Mouse (Mus musculus) MEL (cell line): ENCODE data around the gene H2afv. TPM values are rescaled to one million over a fixed set of nuclear protein-coding genes. Genes with fewer than 3 reads are reported as not detected.
A peak's percentile ranks its signal among the peaks of the same experiment; 100 is the strongest.
"Not testable (repeated sequence)": the region's sequence is repeated elsewhere in the genome, so short reads cannot be mapped to it uniquely, and the experiment has no call there.

Experiments
- DNase-seq: peaks from one replicate; pipeline ENCODE4 v3.0.0; 2011; ENCODE audit warnings: low read depth, low spot score
- H3K27ac ChIP-seq: 2 replicates; pipeline ENCODE4 v1.5.1; 2012; ENCODE audit warnings: low read depth, mild to moderate bottlenecking, control low read depth, low read length, moderate library complexity; ENCODE audit not compliant: control insufficient read depth
- H3K27me3 ChIP-seq, 2 experiments: fragments of 150-350 bp in 1 of 2; sonication (generic) in 1 of 2; 2 replicates each; pipeline ENCODE4 v1.6.1; 2012; ENCODE audit warnings: low read length in 2 of 2, mild to moderate bottlenecking in 2 of 2, improper control_type of control experiment in 1 of 2, moderate library complexity in 1 of 2; ENCODE audit not compliant: insufficient read depth in 2 of 2, control insufficient read depth in 1 of 2
- H3K36me3 ChIP-seq, 2 experiments: 2 replicates each; pipeline ENCODE4 v1.6.1; 2012 to 2014; ENCODE audit warnings: low read length in 2 of 2, improper control_type of control experiment in 1 of 2, inconsistent platforms in 1 of 2, mild to moderate bottlenecking in 1 of 2; ENCODE audit not compliant: insufficient read depth in 2 of 2, control insufficient read depth in 1 of 2
- H3K4me1 ChIP-seq, 2 experiments: fragments of 150-350 bp in 1 of 2; sonication (generic) in 1 of 2; 2 replicates each; pipeline ENCODE4 v1.6.1; 2012; ENCODE audit warnings: low read length in 2 of 2, improper control_type of control experiment in 1 of 2, mild to moderate bottlenecking in 1 of 2; ENCODE audit not compliant: insufficient read depth in 2 of 2, control insufficient read depth in 1 of 2
- H3K4me3 ChIP-seq, 2 experiments: fragments of 150-350 bp in 1 of 2; sonication (generic) in 1 of 2; 2 replicates each; pipeline ENCODE4 v1.5.1; 2012; ENCODE audit warnings: low read depth in 2 of 2, low read length in 2 of 2, mild to moderate bottlenecking in 2 of 2, moderate library complexity in 2 of 2, control low read depth in 1 of 2, improper control_type of control experiment in 1 of 2; ENCODE audit not compliant: control insufficient read depth in 1 of 2, insufficient read depth in 1 of 2
- H3K79me2 ChIP-seq: 2 replicates; pipeline ENCODE4 v1.6.1; 2012; ENCODE audit warnings: mild to moderate bottlenecking, low read length, moderate library complexity; ENCODE audit not compliant: control insufficient read depth, poor library complexity, insufficient read depth
- H3K9ac ChIP-seq: 2 replicates; pipeline ENCODE4 v1.6.1; 2012; ENCODE audit warnings: low read depth, mild to moderate bottlenecking, control low read depth, low read length, moderate library complexity; ENCODE audit not compliant: control insufficient read depth, poor library complexity, severe bottlenecking
- H3K9me3 ChIP-seq: fragments of 150-350 bp; sonication (generic); replicated peaks from 2 replicates; pipeline ENCODE4 v1.6.1; 2012; ENCODE audit warnings: mild to moderate bottlenecking, low read length, improper control_type of control experiment, moderate library complexity; ENCODE audit not compliant: insufficient read depth
- BHLHE40 ChIP-seq: IDR thresholded peaks from 2 replicates; pipeline ENCODE4 v1.6.1; 2012; ENCODE audit warnings: low read depth, mild to moderate bottlenecking, inconsistent platforms, low read length, improper control_type of control experiment, borderline replicate concordance
- CHD1 ChIP-seq: IDR thresholded peaks from 2 replicates; pipeline ENCODE4 v1.6.1; 2012; ENCODE audit warnings: low read depth, mild to moderate bottlenecking, inconsistent platforms, low read length, improper control_type of control experiment
- CHD2 ChIP-seq: IDR thresholded peaks from 2 replicates; pipeline ENCODE4 v1.6.1; 2011; ENCODE audit warnings: low read length, improper control_type of control experiment
- ETS1 ChIP-seq: IDR thresholded peaks from 2 replicates; pipeline ENCODE4 v1.6.1; 2012; ENCODE audit warnings: low read depth, mild to moderate bottlenecking, inconsistent platforms, low read length, improper control_type of control experiment, moderate library complexity
- GATA1 ChIP-seq: IDR thresholded peaks from 2 replicates; pipeline ENCODE4 v1.6.1; 2011; ENCODE audit warnings: low read depth, low read length, improper control_type of control experiment
- MXI1 ChIP-seq: IDR thresholded peaks from 2 replicates; pipeline ENCODE4 v1.6.1; 2011; ENCODE audit warnings: mild to moderate bottlenecking, low read depth, low read length, improper control_type of control experiment
- MYB ChIP-seq: IDR thresholded peaks from 2 replicates; pipeline ENCODE4 v1.6.1; 2011; ENCODE audit warnings: mild to moderate bottlenecking, low read depth, low read length, improper control_type of control experiment
- POLR2AphosphoS5 ChIP-seq: IDR thresholded peaks from 2 replicates; pipeline ENCODE4 v1.6.1; 2012; ENCODE audit warnings: low read depth, borderline replicate concordance, mild to moderate bottlenecking, inconsistent platforms, low read length, moderate library complexity, mixed read lengths
- SIN3A ChIP-seq: IDR thresholded peaks from 2 replicates; pipeline ENCODE4 v1.6.1; 2012; ENCODE audit warnings: low read length, improper control_type of control experiment, inconsistent platforms
- SMC3 ChIP-seq: IDR thresholded peaks from 2 replicates; pipeline ENCODE4 v1.6.1; 2011; ENCODE audit warnings: low read depth, low read length, improper control_type of control experiment
- TCF12 ChIP-seq: IDR thresholded peaks from 2 replicates; pipeline ENCODE4 v1.6.1; 2014; ENCODE audit warnings: low read depth, mild to moderate bottlenecking, inconsistent platforms, low read length, improper control_type of control experiment, moderate library complexity
- USF1 ChIP-seq: IDR thresholded peaks from 2 replicates; pipeline ENCODE4 v1.6.1; 2014; ENCODE audit warnings: low read depth, mild to moderate bottlenecking, inconsistent platforms, low read length, improper control_type of control experiment, moderate library complexity
- polyA plus RNA-seq, 2 experiments: library from polyadenylated mRNA; stranded (reverse) in 1 of 2; unstranded in 1 of 2; fragments of >175 nt in 1 of 2; fragments of >200 nt in 1 of 2; gene quantifications; 2 replicates each; pipeline versions ENCODE4 v1.2.1 to v1.2.4; 2012; ENCODE audit warnings: low replicate concordance in 2 of 2, low read depth in 1 of 2; ENCODE audit not compliant: insufficient read length in 2 of 2, insufficient read depth in 1 of 2, missing spikeins in 1 of 2
- total RNA-seq: library from RNA; depleted of rRNA; stranded (reverse); fragments of 300-350 nt; gene quantifications from 2 replicates; pipeline ENCODE4 v1.2.3, GENCODE M21; 2012

H2afv gene
- total and polyA plus RNA-seq, 3 experiments: 97.2 to 159 TPM; not detected in 1

DNA sequence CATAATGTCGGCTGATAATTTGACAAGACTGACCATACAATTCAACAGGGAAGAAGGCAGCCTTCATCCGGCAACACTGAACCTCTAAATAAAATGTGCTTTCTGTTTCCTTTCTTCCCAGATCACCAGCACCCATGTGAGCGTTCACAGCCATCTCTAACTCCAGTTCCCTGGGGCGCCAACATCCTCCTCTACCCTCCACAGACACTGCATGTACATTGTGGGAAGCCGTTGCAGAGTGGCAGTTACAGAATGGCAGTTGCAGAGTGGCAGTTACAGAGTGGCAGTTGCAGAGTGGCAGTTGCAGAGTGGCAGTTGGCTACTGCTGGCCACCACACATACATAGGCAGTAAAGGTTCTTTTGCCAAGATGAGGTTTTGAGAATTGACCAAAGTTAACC, 3.9 kb upstream of the H2afv start:
- not testable (repeated sequence) for H3K27me3 ChIP-seq, H3K9ac ChIP-seq, H3K4me3 ChIP-seq, DNase-seq, H3K79me2 ChIP-seq, H3K27ac ChIP-seq, H3K36me3 ChIP-seq, H3K4me1 ChIP-seq, H3K9me3 ChIP-seq
- TF ChIP-seq MYB: peak; percentile 56; the same call in 1 of the 2 replicates

- Histone ChIP-seq H3K9ac (no peak overlapping the region), H3K9me3 (no peaks in the 10 kb centered on the region), H3K27ac (no peak overlapping the region), H3K36me3 (peaks cover 0 to 7% of the 10 kb centered on the region in 2 experiments; a peak in 2 of 4 replicates), H3K27me3 (no peaks in the 10 kb centered on the region), H3K79me2 (no peaks in the 10 kb centered on the region; the same call in 1 of the 2 replicates), H3K4me1 (peaks cover 3 to 5% of the 10 kb centered on the region in 2 experiments; a peak in 2 of 4 replicates), H3K4me3 (no peak overlapping the region)
- peak; percentile 34 for DNase-seq
- TF ChIP-seq CHD1: no peak
- no peak for TF ChIP-seq SMC3
- TF ChIP-seq POLR2AphosphoS5: no peak
- peak; percentile 51; the same call in 1 of the 2 replicates for TF ChIP-seq SIN3A
- TF ChIP-seq BHLHE40: peak; percentile 47; the same call in 1 of the 2 replicates
- peak; percentile 89 for TF ChIP-seq ETS1
- TF ChIP-seq TCF12: no peak
- 0 out of 2 replicates have a peak, but pooled peaks have one; percentile 15 for TF ChIP-seq GATA1
- TF ChIP-seq USF1: peak; percentile 53; the same call in 1 of the 2 replicates
These were observed 3.2 kb upstream of the H2afv start for GRCm38 (mm10) chr11:6447493-6447892.

GRCm38 (mm10) chr11:6445951-6446350, 1.7 kb upstream of the H2afv start:
- H3K27ac ChIP-seq: no peak overlapping the region
- no peaks in the 10 kb centered on the region for H3K27me3 ChIP-seq
- TF ChIP-seq MXI1 (0 out of 2 replicates have a peak, but pooled peaks have one; percentile 25), CHD2 (no peak)
- TF ChIP-seq, all 39 proteins: peak for 1
- Histone ChIP-seq H3K9me3 (no peaks in the 10 kb centered on the region), H3K9ac (no peak overlapping the region), H3K4me1 (peaks cover 5 to 7% of the 10 kb centered on the region in 2 experiments; a peak in 2 of 4 replicates), H3K79me2 (peaks cover 2% of the 10 kb centered on the region), H3K36me3 (peaks cover 1 to 11% of the 10 kb centered on the region in 2 experiments; a peak in 3 of 4 replicates), H3K4me3 (no peak overlapping the region)
- no peak for DNase-seq
